Mouse (Mus musculus) liver, embryonic 14.5 days (tissue): Measurements from ENCODE around the gene Spin1. TPM values are rescaled to one million over a fixed set of nuclear protein-coding genes. Genes with fewer than 3 reads are reported as not detected.

Experiments used
- ATAC-seq: fragments of 200-750 bp; cut with Nextera tagmentation; 2 replicates; pipeline ENCODE4 v1.8.0; 2017; ENCODE audit warnings: moderate number of reproducible peaks, mild to moderate bottlenecking, moderate library complexity; ENCODE audit not compliant: insufficient read depth
- DNase-seq, 3 experiments: peaks; one replicate each; pipeline ENCODE4 v3.0.0-alpha.2; 2012 to 2013; ENCODE audit warnings: low read depth in 3 of 3, low spot score in 3 of 3
- H3K27ac ChIP-seq: fragments of 300-500 bp; sonication (generic); 2 replicates; pipeline ENCODE4 v1.5.1; 2014; ENCODE audit warnings: moderate library complexity, mild to moderate bottlenecking, control low read depth, inconsistent platforms
- H3K27me3 ChIP-seq: fragments of 300-500 bp; sonication (generic); 2 replicates; pipeline ENCODE4 v1.6.1; 2014; ENCODE audit warnings: mild to moderate bottlenecking, low read length, moderate library complexity; ENCODE audit not compliant: control insufficient read depth, insufficient read depth
- H3K36me3 ChIP-seq: fragments of 300-500 bp; sonication (generic); replicated peaks from 2 replicates; pipeline ENCODE4 v1.6.1; 2014; ENCODE audit warnings: low read depth; ENCODE audit not compliant: control insufficient read depth, insufficient read depth
- H3K4me1 ChIP-seq, 2 experiments: fragments of 200-500 bp in 1 of 2; fragments of 300-500 bp in 1 of 2; sonication (generic) in 1 of 2; replicated peaks; 2 replicates each; pipeline ENCODE4 v1.6.1; 2012 to 2014; ENCODE audit warnings: antibody characterized with exemption in 1 of 2, inconsistent platforms in 1 of 2, low read length in 1 of 2; ENCODE audit not compliant: control insufficient read depth in 2 of 2, insufficient read depth in 2 of 2
- H3K4me2 ChIP-seq: fragments of 300-500 bp; sonication (generic); 2 replicates; pipeline ENCODE4 v1.6.1; 2014; ENCODE audit warnings: low read depth, mild to moderate bottlenecking, control low read depth, moderate library complexity
- H3K4me3 ChIP-seq, 2 experiments: fragments of 200-500 bp in 1 of 2; fragments of 300-500 bp in 1 of 2; sonication (generic) in 1 of 2; 2 replicates each; pipeline ENCODE4 v1.5.1; 2012 to 2014; ENCODE audit warnings: low read depth in 2 of 2, low read length in 2 of 2, mild to moderate bottlenecking in 2 of 2, control low read depth in 1 of 2, inconsistent platforms in 1 of 2, moderate library complexity in 1 of 2; ENCODE audit not compliant: insufficient read depth in 1 of 2
- H3K9ac ChIP-seq: fragments of 300-500 bp; sonication (generic); replicated peaks from 2 replicates; pipeline ENCODE4 v1.6.1; 2014; ENCODE audit warnings: mild to moderate bottlenecking, control low read depth, moderate library complexity
- H3K9me3 ChIP-seq: fragments of 300-500 bp; sonication (generic); 2 replicates; pipeline ENCODE4 v1.6.1; 2016; ENCODE audit warnings: low read length, mixed read lengths; ENCODE audit not compliant: control insufficient read depth
- CTCF ChIP-seq: IDR thresholded peaks from 2 replicates; pipeline ENCODE4 v1.5.1; 2016; ENCODE audit warnings: antibody characterized with exemption, low read depth, control low read depth
- EP300 ChIP-seq: IDR thresholded peaks from 2 replicates; pipeline ENCODE4 v1.6.1; 2016; ENCODE audit warnings: antibody characterized with exemption, low read depth
- WGBS: fragments of 180-500 bp; shearing (Covaris S2); extraction: QIAGEN DNeasy Blood & Tissue Kit; methylation state at CpG from one replicate; pipeline ENCODE4 v1.1.7; 2014; ENCODE audit not compliant: insufficient replicate concordance; 5-methylcytosine and 5-hydroxymethylcytosine counted together
- polyA plus RNA-seq, 2 experiments: library from polyadenylated mRNA; depleted of rRNA in 1 of 2; stranded (reverse) in 1 of 2; unstranded in 1 of 2; fragments of >200 nt; fragmentation: Nextera tagmentation in 1 of 2; extraction: Ambion mirVana in 1 of 2; gene quantifications; 2 replicates each; pipeline versions ENCODE4 v1.2.1 to v1.2.3; 2012 to 2014

The Spin1 gene
- 4.1 and 5.2 TPM in 2 replicates for polyA plus RNA-seq (2012; rRNA removed)
- 9.3 and 9.9 TPM in 2 replicates for polyA plus RNA-seq (2014; fragmentation: Nextera tagmentation; extraction: Ambion mirVana)

- no peaks in the 10 kb centered on the region for H3K9me3 ChIP-seq
- TF ChIP-seq CTCF: no peak
- no peak for TF ChIP-seq EP300
- peak within 1 kb of the TSS; percentile 79 for H3K4me2 ChIP-seq
- H3K9ac ChIP-seq: peak within 1 kb of the TSS; percentile 75
- ATAC-seq: peak; percentile 87
- H3K4me3 ChIP-seq: peak within 1 kb of the TSS; percentile 60 to 92
- H3K27ac ChIP-seq: no peak within 1 kb of the TSS
- under 1% methylated on average over 66 of the region's 85 CpGs for WGBS
- H3K4me1 ChIP-seq: peaks cover 0 to 6% of the 10 kb centered on the region in 2 experiments; a peak in 2 of 4 replicates
- no peaks in the 10 kb centered on the region for H3K36me3 ChIP-seq
- peak in 2 of 3 experiments; percentile 28 to 44 for DNase-seq
- H3K27me3 ChIP-seq: no peaks in the 10 kb centered on the region; the same call in 1 of the 2 replicates
Measured at GRCm38 (mm10) chr13:51100233-51101015, at the start of gene Spin1. TSS of gene Spin1 (plus strand) at chr13:51100880.

- ATAC-seq (no peak), DNase-seq (no peak)
- Histone ChIP-seq H3K36me3 (no peaks in the 10 kb centered on the region), H3K4me3 (no peak overlapping the region), H3K27me3 (no peaks in the 10 kb centered on the region), H3K4me2 (no peak overlapping the region), H3K9ac (no peak overlapping the region), H3K9me3 (no peaks in the 10 kb centered on the region), H3K4me1 (no peaks in the 10 kb centered on the region), H3K27ac (no peak overlapping the region)
- TF ChIP-seq EP300: no peak
- no peak for TF ChIP-seq CTCF
- 49% methylated on average over 4 of the region's 4 CpGs for WGBS
Measured at GRCm38 (mm10) chr13:51051016-51051415, 49.7 kb upstream of the Spin1 start.

DNA sequence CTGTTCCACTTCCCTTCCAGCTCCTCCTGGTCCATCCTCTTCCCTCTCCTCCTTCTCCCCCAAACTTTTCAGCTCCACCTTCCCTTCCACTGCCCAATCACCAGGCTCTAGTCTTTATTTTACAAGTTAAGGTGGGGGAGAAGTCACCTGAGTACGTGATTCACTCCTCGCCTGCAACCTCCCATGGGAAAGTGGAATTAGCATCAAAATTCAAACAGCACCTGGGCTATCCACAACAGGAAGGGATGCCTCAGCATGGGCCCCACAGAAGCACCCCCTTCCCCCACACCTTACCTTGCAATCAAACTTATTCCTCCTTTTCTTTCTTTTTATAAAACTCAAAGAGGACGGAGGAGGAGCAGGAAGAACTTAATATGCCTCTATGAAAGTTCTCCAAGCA, 48.3 kb upstream of the Spin1 start:
- H3K9me3 ChIP-seq: no peaks in the 10 kb centered on the region
- H3K4me1 ChIP-seq: no peaks in the 10 kb centered on the region
- no peaks in the 10 kb centered on the region for H3K36me3 ChIP-seq
- no peak overlapping the region for H3K4me3 ChIP-seq
- H3K4me2 ChIP-seq: no peak overlapping the region
- H3K27me3 ChIP-seq: no peaks in the 10 kb centered on the region
- no peak overlapping the region for H3K9ac ChIP-seq
- DNase-seq (no peak), ATAC-seq (no peak)
- TF ChIP-seq CTCF (no peak), EP300 (no peak)
- H3K27ac ChIP-seq: no peak overlapping the region
- WGBS: 50% methylated on average over 3 of the region's 3 CpGs

- Histone ChIP-seq H3K27me3 (no peaks in the 10 kb centered on the region), H3K9me3 (no peaks in the 10 kb centered on the region), H3K36me3 (no peaks in the 10 kb centered on the region), H3K4me2 (no peak overlapping the region), H3K4me1 (0 out of 4 replicates have a peak, but pooled peaks cover 0 to 2% of the 10 kb centered on the region in 2 experiments), H3K9ac (no peak overlapping the region), H3K4me3 (no peak overlapping the region), H3K27ac (no peak overlapping the region)
- no peak for DNase-seq
- ATAC-seq: no peak
- TF ChIP-seq CTCF: no peak
- TF ChIP-seq EP300: no peak
- WGBS: 24% methylated on average over 6 of the region's 6 CpGs
Measured at GRCm38 (mm10) chr13:51063024-51063423, 37.7 kb upstream of the Spin1 start.

DNA sequence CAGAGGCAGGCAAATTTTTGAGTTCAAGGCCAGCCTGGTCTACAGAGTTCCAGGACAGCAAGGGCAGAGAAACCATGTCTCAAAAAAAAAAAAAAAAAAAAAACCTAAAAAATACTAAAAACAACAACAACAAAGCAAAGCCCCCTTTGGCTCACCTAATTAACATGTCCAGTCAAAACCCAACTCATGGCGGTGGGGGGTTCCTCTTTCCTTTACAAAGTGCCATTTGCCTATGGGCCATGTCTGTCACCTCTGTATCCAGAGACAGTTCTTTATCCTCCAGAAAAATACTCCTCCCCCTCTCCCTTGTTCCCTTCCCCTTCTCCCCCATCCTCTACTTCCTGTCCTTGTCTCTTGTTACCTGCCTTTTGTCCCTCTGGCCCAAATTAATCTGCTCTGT, 37.0 kb upstream of the Spin1 start:
- H3K9me3 ChIP-seq: no peaks in the 10 kb centered on the region
- no peak overlapping the region for H3K4me3 ChIP-seq
- DNase-seq: no peak
- H3K4me2 ChIP-seq: no peak overlapping the region
- 68% methylated on average over 1 of the region's 1 CpGs for WGBS
- no peak for ATAC-seq
- no peaks in the 10 kb centered on the region for H3K36me3 ChIP-seq
- H3K4me1 ChIP-seq: 0 out of 4 replicates have a peak, but pooled peaks cover 0 to 2% of the 10 kb centered on the region in 2 experiments
- no peak overlapping the region for H3K27ac ChIP-seq
- no peak for TF ChIP-seq EP300
- TF ChIP-seq CTCF: no peak
- H3K27me3 ChIP-seq: no peaks in the 10 kb centered on the region
- H3K9ac ChIP-seq: no peak overlapping the region
